Mouse (Mus musculus) stomach, postnatal 0 days (tissue): Measurements from ENCODE around the gene Zfp292.

Experiments
- CTCF ChIP-seq: IDR thresholded peaks from 2 replicates; pipeline ENCODE4 v1.5.1; 2016; ENCODE audit warnings: antibody characterized with exemption, low read depth, mild to moderate bottlenecking, moderate library complexity
- EP300 ChIP-seq: optimal IDR thresholded peaks from 2 replicates; pipeline ENCODE3; 2016; ENCODE audit warnings: antibody characterized with exemption

DNA sequence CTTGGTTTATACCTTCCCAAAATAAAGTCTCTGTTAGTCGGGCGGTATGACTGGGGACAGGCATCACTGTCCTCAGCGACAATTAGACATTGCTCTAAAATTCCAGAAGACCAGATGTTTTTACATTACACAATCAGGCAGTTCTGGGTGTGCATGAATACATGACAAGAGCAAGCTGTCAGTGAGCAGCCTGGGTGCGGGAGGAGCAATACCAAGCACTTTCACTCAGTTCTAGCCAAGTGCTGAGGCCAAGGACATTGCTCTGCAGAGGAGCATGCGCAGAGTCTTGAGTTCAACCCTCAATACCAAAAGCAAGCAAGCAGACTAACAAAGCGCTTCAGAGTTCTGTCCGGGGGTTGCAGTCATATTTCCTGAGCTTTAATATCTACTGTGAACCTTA lies 25.4 kb upstream of the Zfp292 start:
- TF ChIP-seq CTCF, result no peak
- TF ChIP-seq EP300, result no peak
